Mouse (Mus musculus) stomach, adult 2 months (tissue): ENCODE results near the gene Ckap2l. TPM values are rescaled to one million over a fixed set of nuclear protein-coding genes. Genes with fewer than 3 reads are reported as not detected.

ENCODE experiments used
- polyA plus RNA-seq: library from polyadenylated mRNA; depleted of rRNA; stranded (reverse); fragments of >200 nt; gene quantifications from 2 replicates; pipeline ENCODE4 v1.2.3, GENCODE M21; 2012; rRNA removed

The Ckap2l gene
- polyA plus RNA-seq: 0.23 and 0.36 TPM in 2 replicates

GRCm38 (mm10) chr2:129296671-129297588, at the start of gene Ckap2l:
Gene Ckap2l (minus strand): TSS chr2:129297212.

GRCm38 (mm10) chr2:129309836-129310235, 12.8 kb upstream of the Ckap2l start, which contains the start of gene Il1a:
Gene Il1a (minus strand): TSS chr2:129309972.

Other genes starting within 250 kb of the Ckap2l start
- gene Vinac1, start 249.0 kb downstream of the Ckap2l start, polyA plus RNA-seq: 0.02 and 0.09 TPM in 2 replicates
- gene Ttl, start 231.3 kb downstream of the Ckap2l start, polyA plus RNA-seq: 2.6 and 2.7 TPM in 2 replicates
- 6.3 and 7.6 TPM in 2 replicates for gene Polr1b, start 196.2 kb downstream of the Ckap2l start, polyA plus RNA-seq
- 22.7 and 27.6 TPM in 2 replicates for gene Chchd5, start 167.5 kb downstream of the Ckap2l start, polyA plus RNA-seq
- 2.8 and 3.0 TPM in 2 replicates for gene Slc20a1, start 98.4 kb downstream of the Ckap2l start, polyA plus RNA-seq
- 0.04 and 0.24 TPM in 2 replicates for gene Il1a, start 12.8 kb upstream of the Ckap2l start, polyA plus RNA-seq
- 0.12 and 0.38 TPM in 2 replicates for gene Il1b, start 73.9 kb upstream of the Ckap2l start, polyA plus RNA-seq
- 0.08 TPM in 1 of 2 replicates, not detected in the other for gene F830045P16Rik, start 239.4 kb upstream of the Ckap2l start, polyA plus RNA-seq